Mouse (Mus musculus): ENCODE data around the gene Gm37240.
"Not testable (repeated sequence)": the region's sequence is repeated elsewhere in the genome, so short reads cannot be mapped to it uniquely, and the experiment has no call there.

Gm37240 gene

GRCm38 (mm10) chr3:85887239-85887827 lies at the start of gene Gm37240, which contains the start of gene Glt28d2:
TSS of gene Gm37240 (minus strand) at chr3:85887518.
TSS of gene Glt28d2 (minus strand) at chr3:85887516.
- peak; percentile 90 for DNase-seq (ENCODE audit: low read depth, low spot score)
- peaks cover 4% of the 10 kb centered on the region for H3K27me3 ChIP-seq (ENCODE audit: control insufficient read depth, insufficient read depth, low read length, poor library complexity, severe bottlenecking)
- H3K36me3 ChIP-seq (ENCODE audit: control insufficient read depth, insufficient read depth, low read length, poor library complexity, severe bottlenecking): no peaks in the 10 kb centered on the region

- Histone ChIP-seq H3K27me3 (ENCODE audit: control insufficient read depth, insufficient read depth, low read length, poor library complexity, severe bottlenecking) (no peaks in the 10 kb centered on the region), H3K36me3 (ENCODE audit: control insufficient read depth, insufficient read depth, low read length, poor library complexity, severe bottlenecking) (no peaks in the 10 kb centered on the region)
- DNase-seq (ENCODE audit: low read depth, low spot score): no peak
These were observed 46.3 kb upstream of the Gm37240 start for GRCm38 (mm10) chr3:85933586-85933985.

GRCm38 (mm10) chr3:85931859-85932258 lies 44.5 kb upstream of the Gm37240 start:
- Histone ChIP-seq H3K27me3 (ENCODE audit: control insufficient read depth, insufficient read depth, low read length, poor library complexity, severe bottlenecking) (no peaks in the 10 kb centered on the region), H3K36me3 (ENCODE audit: control insufficient read depth, insufficient read depth, low read length, poor library complexity, severe bottlenecking) (no peaks in the 10 kb centered on the region)
- no peak for DNase-seq (ENCODE audit: low read depth, low spot score)

GRCm38 (mm10) chr3:85930671-85931255 lies 43.4 kb upstream of the Gm37240 start:
- H3K27me3 ChIP-seq (ENCODE audit: control insufficient read depth, insufficient read depth, low read length, poor library complexity, severe bottlenecking): no peaks in the 10 kb centered on the region
- H3K36me3 ChIP-seq (ENCODE audit: control insufficient read depth, insufficient read depth, low read length, poor library complexity, severe bottlenecking): no peaks in the 10 kb centered on the region
- no peak for DNase-seq (ENCODE audit: low read depth, low spot score)

- H3K36me3 ChIP-seq (ENCODE audit: control insufficient read depth, insufficient read depth, low read length, poor library complexity, severe bottlenecking): no peaks in the 10 kb centered on the region
- no peak for DNase-seq (ENCODE audit: low read depth, low spot score)
- H3K27me3 ChIP-seq (ENCODE audit: control insufficient read depth, insufficient read depth, low read length, poor library complexity, severe bottlenecking): no peaks in the 10 kb centered on the region
These were observed 42.4 kb upstream of the Gm37240 start for GRCm38 (mm10) chr3:85929711-85930110.

- Histone ChIP-seq H3K36me3 (ENCODE audit: control insufficient read depth, insufficient read depth, low read length, poor library complexity, severe bottlenecking) (no peaks in the 10 kb centered on the region), H3K27me3 (ENCODE audit: control insufficient read depth, insufficient read depth, low read length, poor library complexity, severe bottlenecking) (no peaks in the 10 kb centered on the region)
- DNase-seq (ENCODE audit: low read depth, low spot score): no peak
These were observed 40.9 kb upstream of the Gm37240 start for GRCm38 (mm10) chr3:85928140-85928611.

GRCm38 (mm10) chr3:85927296-85927695 lies 40.0 kb upstream of the Gm37240 start:
- H3K27me3 ChIP-seq (ENCODE audit: control insufficient read depth, insufficient read depth, low read length, poor library complexity, severe bottlenecking): no peaks in the 10 kb centered on the region
- H3K36me3 ChIP-seq (ENCODE audit: control insufficient read depth, insufficient read depth, low read length, poor library complexity, severe bottlenecking): no peaks in the 10 kb centered on the region
- no peak for DNase-seq (ENCODE audit: low read depth, low spot score)

- no peaks in the 10 kb centered on the region for H3K36me3 ChIP-seq (ENCODE audit: control insufficient read depth, insufficient read depth, low read length, poor library complexity, severe bottlenecking)
- H3K27me3 ChIP-seq (ENCODE audit: control insufficient read depth, insufficient read depth, low read length, poor library complexity, severe bottlenecking): no peaks in the 10 kb centered on the region
- peak; percentile 57 for DNase-seq (ENCODE audit: low read depth, low spot score)
These were observed 36.9 kb upstream of the Gm37240 start for GRCm38 (mm10) chr3:85923954-85924945.

GRCm38 (mm10) chr3:85923343-85923742 lies 36.0 kb upstream of the Gm37240 start:
- Histone ChIP-seq H3K27me3 (ENCODE audit: control insufficient read depth, insufficient read depth, low read length, poor library complexity, severe bottlenecking) (no peaks in the 10 kb centered on the region), H3K36me3 (ENCODE audit: control insufficient read depth, insufficient read depth, low read length, poor library complexity, severe bottlenecking) (no peaks in the 10 kb centered on the region)
- no peak for DNase-seq (ENCODE audit: low read depth, low spot score)

- DNase-seq (ENCODE audit: low read depth, low spot score): no peak
These were observed 35.0 kb upstream of the Gm37240 start for GRCm38 (mm10) chr3:85922331-85922730.

GRCm38 (mm10) chr3:85920671-85921070 lies 33.4 kb upstream of the Gm37240 start:
- DNase-seq (ENCODE audit: low read depth, low spot score); H3K36me3 ChIP-seq (ENCODE audit: control insufficient read depth, insufficient read depth, low read length, poor library complexity, severe bottlenecking); H3K27me3 ChIP-seq (ENCODE audit: control insufficient read depth, insufficient read depth, low read length, poor library complexity, severe bottlenecking): not testable (repeated sequence)

More at GRCm38 (mm10) chr3:85922331-85922730, 35.0 kb upstream of the Gm37240 start:
- no peaks in the 10 kb centered on the region for H3K36me3 ChIP-seq (ENCODE audit: control insufficient read depth, insufficient read depth, low read length, poor library complexity, severe bottlenecking)
- H3K27me3 ChIP-seq (ENCODE audit: control insufficient read depth, insufficient read depth, low read length, poor library complexity, severe bottlenecking): no peaks in the 10 kb centered on the region

- peak; percentile 12 for DNase-seq (ENCODE audit: low read depth, low spot score)
- H3K36me3 ChIP-seq (ENCODE audit: control insufficient read depth, insufficient read depth, low read length, poor library complexity, severe bottlenecking): no peaks in the 10 kb centered on the region
These were observed 30.3 kb upstream of the Gm37240 start for GRCm38 (mm10) chr3:85917600-85917999.

GRCm38 (mm10) chr3:85914806-85915205 lies 27.5 kb upstream of the Gm37240 start:
- H3K27me3 ChIP-seq (ENCODE audit: control insufficient read depth, insufficient read depth, low read length, poor library complexity, severe bottlenecking): no peaks in the 10 kb centered on the region
- no peaks in the 10 kb centered on the region for H3K36me3 ChIP-seq (ENCODE audit: control insufficient read depth, insufficient read depth, low read length, poor library complexity, severe bottlenecking)
- DNase-seq (ENCODE audit: low read depth, low spot score): no peak

More at GRCm38 (mm10) chr3:85917600-85917999, 30.3 kb upstream of the Gm37240 start:
- no peaks in the 10 kb centered on the region for H3K27me3 ChIP-seq (ENCODE audit: control insufficient read depth, insufficient read depth, low read length, poor library complexity, severe bottlenecking)

- no peak for DNase-seq (ENCODE audit: low read depth, low spot score)
- no peaks in the 10 kb centered on the region for H3K36me3 ChIP-seq (ENCODE audit: control insufficient read depth, insufficient read depth, low read length, poor library complexity, severe bottlenecking)
- H3K27me3 ChIP-seq (ENCODE audit: control insufficient read depth, insufficient read depth, low read length, poor library complexity, severe bottlenecking): no peaks in the 10 kb centered on the region; the same call in 1 of the 2 replicates
These were observed 19.8 kb upstream of the Gm37240 start for GRCm38 (mm10) chr3:85907136-85907535.
